Mouse (Mus musculus): ENCODE results near the gene Adgrl2. TPM values are rescaled to one million over a fixed set of nuclear protein-coding genes. Genes with fewer than 3 reads are reported as not detected.

The Adgrl2 gene
- total and polyA plus RNA-seq, 3 experiments: not detected

DNA sequence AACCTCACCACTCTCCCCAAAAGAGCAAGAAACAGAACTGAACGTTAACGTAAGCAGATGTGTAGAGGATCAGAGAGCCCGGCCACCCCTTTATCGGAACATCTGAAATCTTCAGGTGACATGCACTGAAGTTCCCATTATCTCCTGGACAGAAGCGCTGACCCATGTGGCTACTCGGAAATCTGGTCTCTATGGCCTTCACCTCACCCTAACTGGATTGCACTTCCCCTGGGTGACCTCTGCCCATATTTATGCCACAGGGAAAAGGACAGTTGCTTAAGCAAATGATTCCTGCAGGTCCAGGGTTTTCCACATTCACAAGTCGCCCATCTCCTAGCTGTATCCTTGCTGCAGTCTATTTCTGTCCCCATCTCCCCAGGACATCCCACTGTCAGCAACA lies 84.9 kb downstream of the Adgrl2 start:
- no peaks in the 10 kb centered on the region for H3K4me1 ChIP-seq (ENCODE audit: control insufficient read depth in 1 of 2, insufficient read depth in 2 of 2, low read length in 2 of 2)
- no peaks in the 10 kb centered on the region for H3K27me3 ChIP-seq (ENCODE audit: control insufficient read depth in 1 of 2, insufficient read depth in 2 of 2, low read length in 2 of 2)
- TF ChIP-seq ELF1 (IDR thresholded peaks at IDR 0.05; ENCODE audit: low read depth, low read length) (no peak), MEF2A (IDR thresholded peaks at IDR 0.05; ENCODE audit: extremely low read depth, insufficient replicate concordance, low read depth, low read length, poor library complexity, severe bottlenecking) (no peak), JUND (IDR thresholded peaks at IDR 0.05; ENCODE audit: low read depth, low read length) (no peak), ZC3H11A (IDR thresholded peaks at IDR 0.05; ENCODE audit: low read depth, low read length) (no peak), MXI1 (IDR thresholded peaks at IDR 0.05; ENCODE audit: low read depth, low read length) (no peak), GABPA (IDR thresholded peaks at IDR 0.05; ENCODE audit: low read depth, low read length) (no peak), KAT2A (conservative IDR thresholded peaks at IDR 0.05; ENCODE audit: low read depth, low read length) (no peak), ZMIZ1 (IDR thresholded peaks at IDR 0.05; ENCODE audit: low read depth, low read length) (no peak), TAL1 (IDR thresholded peaks at IDR 0.05; ENCODE audit: low read length) (no peak), SMC3 (IDR thresholded peaks at IDR 0.05; ENCODE audit: low read depth, low read length) (no peak), ETS1 (IDR thresholded peaks at IDR 0.05; ENCODE audit: low read depth, low read length) (no peak), BHLHE40 (IDR thresholded peaks at IDR 0.05; ENCODE audit: borderline replicate concordance, low read depth, low read length) (no peak)
- no peak for DNase-seq (ENCODE audit: low read depth, low spot score)
- no peak overlapping the region for H3K4me3 ChIP-seq (ENCODE audit: control insufficient read depth in 1 of 2, insufficient read depth in 1 of 2, low read depth in 2 of 2, low read length in 2 of 2)
- no peaks in the 10 kb centered on the region for H3K36me3 ChIP-seq (ENCODE audit: control insufficient read depth in 1 of 2, insufficient read depth in 2 of 2, low read length in 2 of 2)
- no peak overlapping the region for H3K27ac ChIP-seq (ENCODE audit: control insufficient read depth, low read depth, low read length)
- no peaks in the 10 kb centered on the region for H3K9me3 ChIP-seq (replicated peaks; ENCODE audit: insufficient read depth, low read length)
- H3K79me2 ChIP-seq (ENCODE audit: control insufficient read depth, insufficient read depth, low read length, poor library complexity): no peaks in the 10 kb centered on the region
- no peak overlapping the region for H3K9ac ChIP-seq (ENCODE audit: control insufficient read depth, low read depth, low read length, poor library complexity, severe bottlenecking)

DNA sequence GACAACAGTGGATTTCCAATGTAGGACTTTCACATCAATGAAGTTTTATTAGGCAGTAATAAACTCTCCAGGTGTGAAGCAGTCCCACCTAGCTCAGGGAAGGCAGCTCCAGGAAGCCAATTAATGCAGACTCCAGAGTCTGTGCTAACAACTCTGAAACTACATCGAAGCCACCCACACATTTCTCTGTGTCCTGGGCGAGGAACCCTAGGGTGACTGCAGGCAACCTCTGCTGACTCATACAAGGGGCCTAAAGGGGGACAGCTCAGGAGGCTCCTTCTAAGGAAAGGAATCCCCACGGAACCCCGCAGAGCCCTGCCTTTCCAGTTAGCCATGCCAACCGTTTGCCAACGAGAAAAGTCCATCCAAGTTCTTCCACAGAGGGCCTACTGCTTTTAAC lies 90.5 kb downstream of the Adgrl2 start:
- no peak overlapping the region for H3K9ac ChIP-seq (ENCODE audit: control insufficient read depth, low read depth, low read length, poor library complexity, severe bottlenecking)
- H3K4me1 ChIP-seq (ENCODE audit: control insufficient read depth in 1 of 2, insufficient read depth in 2 of 2, low read length in 2 of 2): no peaks in the 10 kb centered on the region
- H3K79me2 ChIP-seq (ENCODE audit: control insufficient read depth, insufficient read depth, low read length, poor library complexity): no peaks in the 10 kb centered on the region
- H3K27ac ChIP-seq (ENCODE audit: control insufficient read depth, low read depth, low read length): no peak overlapping the region
- no peak for DNase-seq (ENCODE audit: low read depth, low spot score)
- no peak overlapping the region for H3K4me3 ChIP-seq (ENCODE audit: control insufficient read depth in 1 of 2, insufficient read depth in 1 of 2, low read depth in 2 of 2, low read length in 2 of 2)
- no peaks in the 10 kb centered on the region for H3K36me3 ChIP-seq (ENCODE audit: control insufficient read depth in 1 of 2, insufficient read depth in 2 of 2, low read length in 2 of 2)
- TF ChIP-seq CHD2 (IDR thresholded peaks at IDR 0.05; ENCODE audit: low read length) (no peak), GABPA (IDR thresholded peaks at IDR 0.05; ENCODE audit: low read depth, low read length) (no peak), POLR2A (IDR thresholded peaks at IDR 0.05; ENCODE audit: control insufficient read depth in 1 of 2, insufficient read depth in 1 of 2, low read depth in 1 of 2, low read length in 2 of 2, poor library complexity in 1 of 2) (no peak), TCF12 (IDR thresholded peaks at IDR 0.05; ENCODE audit: low read depth, low read length) (no peak), MAZ (IDR thresholded peaks at IDR 0.05; ENCODE audit: low read depth, low read length) (no peak), GATA1 (IDR thresholded peaks at IDR 0.05; ENCODE audit: low read depth, low read length) (no peak), NELFE (IDR thresholded peaks at IDR 0.05; ENCODE audit: low read depth, low read length) (no peak), BHLHE40 (IDR thresholded peaks at IDR 0.05; ENCODE audit: borderline replicate concordance, low read depth, low read length) (no peak), MEF2A (IDR thresholded peaks at IDR 0.05; ENCODE audit: extremely low read depth, insufficient replicate concordance, low read depth, low read length, poor library complexity, severe bottlenecking) (no peak), MAFK (IDR thresholded peaks at IDR 0.05; ENCODE audit: borderline replicate concordance, low read depth, low read length) (no peak), MAX (IDR thresholded peaks at IDR 0.05; ENCODE audit: low read length) (no peak)
- H3K9me3 ChIP-seq (replicated peaks; ENCODE audit: insufficient read depth, low read length): no peaks in the 10 kb centered on the region
- no peaks in the 10 kb centered on the region for H3K27me3 ChIP-seq (ENCODE audit: control insufficient read depth in 1 of 2, insufficient read depth in 2 of 2, low read length in 2 of 2)

Measured in MEL (cell line).